Mouse (Mus musculus) cerebellum, adult 8-10 months (tissue): ENCODE data around the gene Mapk8ip3.
A peak's percentile ranks its signal among the peaks of the same experiment; 100 is the strongest.
"Not testable (repeated sequence)": the region's sequence is repeated elsewhere in the genome, so short reads cannot be mapped to it uniquely, and the experiment has no call there.

Experiments
- DNase-seq: peaks from one replicate; pipeline ENCODE4 v3.0.0; 2022

The Mapk8ip3 gene

DNA sequence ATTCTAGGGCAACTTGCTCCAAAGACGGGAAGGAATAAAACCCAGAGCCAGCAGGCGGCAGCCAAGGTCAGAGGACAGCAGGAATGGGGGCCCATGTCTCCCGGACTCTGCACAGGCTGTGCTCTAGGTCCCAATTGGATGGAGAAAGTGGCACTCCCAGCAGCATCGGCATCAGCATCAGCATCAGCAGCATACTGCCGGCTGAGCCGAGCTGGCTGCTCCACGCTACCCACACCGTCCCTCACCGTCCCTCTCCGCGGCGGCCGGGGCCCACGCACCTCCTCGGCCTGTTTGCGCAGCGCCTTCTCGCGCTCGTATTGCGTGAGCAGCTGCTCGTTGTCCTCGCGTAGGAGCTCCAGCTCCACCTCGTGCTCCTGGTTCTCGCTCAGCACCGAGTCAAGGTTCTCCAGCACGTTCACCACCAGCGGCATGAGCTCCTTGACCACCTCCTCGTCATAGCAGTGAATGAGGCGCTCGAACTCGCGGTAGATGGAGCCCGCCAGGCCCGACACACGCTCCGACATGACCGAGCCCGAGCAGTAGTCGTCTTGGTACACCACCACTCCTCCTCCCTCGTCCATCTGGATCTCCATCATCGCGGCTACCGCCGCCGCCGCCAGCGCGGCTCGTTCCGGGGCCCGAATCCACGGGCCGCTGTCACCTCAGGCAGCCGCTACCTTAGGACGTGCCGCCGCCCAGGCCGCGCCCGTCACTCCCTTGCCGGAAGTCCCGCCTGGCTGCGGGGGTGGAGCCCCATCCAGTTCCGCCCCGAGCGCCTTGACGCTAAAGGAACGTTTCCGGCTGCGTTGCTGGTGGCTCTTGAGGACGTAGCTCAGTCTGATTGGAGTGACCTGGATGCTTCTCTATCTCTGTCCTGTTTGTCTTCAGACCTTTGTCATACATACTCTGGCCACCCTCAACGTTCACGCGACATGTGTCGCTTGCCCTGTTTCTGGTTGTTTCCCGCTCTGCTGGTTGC, at the start of gene Mapk8ip3:
Gene Mapk8ip3, minus strand, starts transcription at position 719 of the 979 bp plus-strand sequence.
- peak; percentile 94 for DNase-seq

- DNase-seq = no peak
Observed at GRCm38 (mm10) chr17:24960852-24961715, 24.3 kb upstream of the Mapk8ip3 start.

DNA sequence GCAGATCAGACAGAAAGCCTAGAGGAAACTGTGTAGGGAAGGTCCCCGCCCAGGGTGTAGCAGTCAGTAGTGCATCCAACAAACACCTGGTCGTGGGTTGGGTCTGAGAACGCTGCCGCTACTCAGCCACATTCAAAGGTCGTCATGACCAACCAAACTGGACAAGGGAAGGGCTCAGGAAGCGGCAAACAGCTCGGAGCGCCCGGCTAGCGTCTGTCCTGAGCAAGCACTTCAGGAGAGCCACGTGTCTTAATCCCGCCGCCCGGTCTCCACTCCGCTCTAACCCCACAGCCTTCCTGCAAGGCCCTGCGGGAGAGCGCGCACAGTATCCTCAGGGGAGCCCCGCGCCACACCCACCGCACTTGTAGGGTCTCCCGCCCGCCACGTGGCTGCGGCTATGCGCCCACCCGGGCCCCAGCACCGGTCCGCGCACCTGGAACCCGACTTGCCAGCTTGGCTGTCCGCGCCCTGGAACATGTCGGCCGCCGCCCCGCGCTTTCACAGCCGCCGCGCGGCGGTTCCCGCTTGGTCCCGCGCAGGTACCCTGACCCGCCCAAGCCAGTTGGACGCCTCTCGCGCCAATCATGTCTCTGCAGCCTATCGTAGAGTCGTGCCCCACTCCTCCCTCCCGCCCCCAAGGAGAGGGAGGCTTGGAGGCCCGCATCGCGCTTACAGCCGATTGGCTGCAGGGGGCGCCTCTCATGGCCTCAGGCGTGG, 23.5 kb upstream of the Mapk8ip3 start, which contains the start of gene Jpt2:
Gene Jpt2, minus strand, starts transcription at position 555 of the 717 bp plus-strand sequence.
- DNase-seq = peak; percentile 97

DNA sequence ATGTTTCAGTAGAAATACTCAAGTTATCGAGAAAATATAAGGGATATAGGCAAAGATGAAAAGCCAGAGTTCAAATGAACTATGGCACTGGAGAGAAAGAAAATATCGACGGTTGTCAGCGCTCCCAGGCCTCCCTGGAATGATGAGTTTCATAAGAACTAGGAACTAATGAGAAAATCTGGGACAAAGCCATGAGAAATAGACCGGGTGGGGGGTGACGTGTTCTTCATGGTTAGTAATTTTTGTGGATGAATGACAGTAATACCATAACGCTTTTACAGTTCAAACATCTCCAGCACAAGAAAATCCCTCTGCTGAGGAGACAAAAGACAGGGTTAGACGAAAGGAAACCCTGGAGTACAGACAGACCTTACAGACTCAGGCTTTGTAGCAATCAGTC, 22.6 kb upstream of the Mapk8ip3 start:
- DNase-seq = no peak

GRCm38 (mm10) chr17:24953291-24953690, 16.5 kb upstream of the Mapk8ip3 start:
- no peak for DNase-seq

DNA sequence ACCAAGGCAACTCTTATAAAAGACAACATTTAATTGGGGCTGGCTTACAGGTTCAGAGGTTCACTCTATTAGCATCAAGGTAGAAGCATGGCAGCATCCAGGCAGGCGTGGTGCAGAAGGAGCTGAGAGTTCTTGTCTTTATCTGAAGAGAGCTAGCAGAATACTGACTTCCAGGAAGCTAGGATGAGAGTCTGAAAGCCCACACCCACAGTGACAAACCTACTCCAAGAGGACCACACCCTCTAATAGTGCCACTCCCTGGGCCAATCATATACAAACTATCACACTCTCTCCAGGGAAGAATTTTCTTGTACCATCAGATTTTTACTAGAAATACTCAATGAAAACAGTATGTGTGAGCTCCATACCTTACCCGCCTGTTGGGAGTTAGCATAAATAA, 13.9 kb upstream of the Mapk8ip3 start:
- DNase-seq = no peak

DNA sequence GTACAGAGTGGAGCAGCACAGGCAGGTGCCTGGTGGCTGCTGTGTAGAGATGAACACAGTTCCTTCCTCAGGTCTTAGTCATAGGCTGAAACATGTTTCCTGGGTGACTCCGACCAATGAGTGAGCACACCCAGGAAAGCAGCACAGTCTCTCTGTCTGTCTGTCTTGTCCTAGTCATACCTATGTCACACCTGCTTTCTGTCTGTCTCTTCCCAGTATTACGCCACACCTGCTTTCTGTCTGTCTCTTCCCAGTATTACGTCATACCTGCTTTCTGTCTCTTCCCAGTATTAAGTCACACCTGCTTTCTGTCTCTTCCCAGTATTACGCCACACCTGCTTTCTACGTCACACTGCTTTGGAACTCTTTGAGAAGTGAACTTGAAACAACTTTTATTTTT, 11.4 kb upstream of the Mapk8ip3 start:
- DNase-seq = no peak

DNA sequence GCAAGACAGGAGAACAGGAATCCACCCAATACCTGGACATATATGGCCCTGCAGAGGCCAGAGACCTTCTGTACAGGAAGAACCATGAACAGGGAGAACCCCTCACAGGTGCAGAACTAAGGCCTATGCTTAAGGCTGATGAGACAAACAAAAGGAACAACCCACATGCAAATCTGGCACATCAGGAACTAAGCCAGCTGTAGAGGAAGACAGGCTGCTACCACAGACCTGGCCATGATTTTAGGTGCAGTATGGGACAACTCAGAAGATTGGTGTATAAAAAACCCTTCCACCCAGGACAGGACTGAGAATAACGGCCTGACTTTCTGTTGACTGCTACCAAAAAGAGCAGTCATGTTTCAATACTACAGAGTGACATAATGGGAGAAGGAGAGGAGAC, 6.8 kb upstream of the Mapk8ip3 start:
- DNase-seq = not testable (repeated sequence)

DNA sequence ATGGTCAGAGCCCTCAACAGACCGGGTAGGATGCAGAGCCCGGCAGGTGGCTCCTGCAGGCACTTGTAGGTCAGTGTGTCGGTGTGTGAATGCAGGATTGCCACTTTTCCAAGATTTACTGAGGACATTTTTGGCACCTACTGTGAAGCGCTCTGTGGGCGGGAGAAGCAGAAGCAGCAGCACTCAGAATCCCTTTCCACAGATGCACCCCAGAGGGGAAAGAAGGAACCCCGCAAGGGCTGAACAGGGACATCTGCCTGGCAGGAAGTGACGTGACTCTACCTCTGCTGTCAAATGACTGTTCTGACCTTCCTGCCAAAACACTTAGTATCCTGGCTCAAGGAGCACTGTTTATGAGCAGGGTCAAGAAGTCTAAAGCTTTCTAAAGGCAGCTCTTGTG, 6.3 kb upstream of the Mapk8ip3 start:
- DNase-seq = no peak

GRCm38 (mm10) chr17:24942453-24942852, 5.7 kb upstream of the Mapk8ip3 start:
- DNase-seq = peak; percentile 43

DNA sequence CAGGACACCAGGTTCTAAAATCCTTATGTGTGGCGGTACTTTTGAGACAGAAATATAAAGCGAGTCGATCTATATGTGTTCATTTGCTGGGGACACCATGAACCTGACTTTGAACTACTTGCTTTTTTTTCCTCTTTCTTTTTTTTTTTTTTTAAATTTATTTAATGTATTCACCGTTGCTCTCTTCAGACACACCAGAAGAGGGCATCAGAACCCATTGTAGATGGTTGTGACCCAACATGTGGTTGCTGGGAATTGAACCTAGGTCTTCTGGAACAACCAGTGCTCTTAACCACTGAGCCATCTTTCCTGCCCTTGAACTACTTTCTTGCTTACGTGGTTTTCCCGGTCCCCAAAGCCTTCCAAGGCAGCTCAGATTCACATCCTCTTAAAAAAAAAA, 489 bp upstream of the Mapk8ip3 start:
- no peak for DNase-seq

GRCm38 (mm10) chr17:24935666-24936065, 1.1 kb downstream of the Mapk8ip3 start:
- no peak for DNase-seq

- no peak for DNase-seq
Observed at GRCm38 (mm10) chr17:24934926-24935325, 1.9 kb downstream of the Mapk8ip3 start.

DNA sequence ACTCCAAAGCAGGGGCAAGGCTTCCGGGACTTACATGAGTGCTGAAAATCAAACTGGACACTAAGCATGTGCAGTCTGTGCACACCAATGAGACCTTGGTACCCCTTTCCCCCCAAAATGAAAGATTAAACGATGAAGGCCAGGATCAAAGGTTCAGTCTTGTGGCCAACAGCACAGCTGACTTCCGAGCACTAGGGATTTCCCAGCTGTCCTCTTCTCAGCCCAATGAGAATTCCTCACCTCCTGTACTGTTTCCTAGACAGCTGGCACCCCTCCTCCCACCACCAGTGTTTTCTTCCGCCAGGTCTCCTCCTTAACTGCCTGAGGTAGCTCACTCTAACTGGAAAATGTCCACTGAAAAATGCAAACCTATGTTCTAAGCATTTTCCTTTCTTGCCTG, 3.6 kb downstream of the Mapk8ip3 start:
- no peak for DNase-seq

DNA sequence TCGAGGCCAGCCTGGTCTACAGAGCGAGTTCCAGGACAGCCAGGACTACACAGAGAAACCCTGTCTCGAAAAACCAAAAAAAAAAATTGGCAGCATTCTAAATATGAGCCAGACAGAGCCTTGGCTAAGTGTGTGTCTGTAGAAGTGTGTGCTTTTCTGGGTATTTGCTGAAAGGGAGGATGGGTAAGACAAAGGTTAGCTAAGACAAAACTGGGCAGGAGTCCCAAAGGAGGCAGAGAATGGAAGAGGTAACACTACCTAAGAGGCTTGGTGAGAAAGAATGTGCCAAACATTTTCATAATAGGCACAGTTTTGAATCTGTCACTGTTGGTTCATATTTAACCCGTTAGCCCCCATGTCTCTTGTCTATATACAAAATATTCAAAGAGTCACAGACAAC, 4.3 kb downstream of the Mapk8ip3 start:
- DNase-seq = no peak

DNA sequence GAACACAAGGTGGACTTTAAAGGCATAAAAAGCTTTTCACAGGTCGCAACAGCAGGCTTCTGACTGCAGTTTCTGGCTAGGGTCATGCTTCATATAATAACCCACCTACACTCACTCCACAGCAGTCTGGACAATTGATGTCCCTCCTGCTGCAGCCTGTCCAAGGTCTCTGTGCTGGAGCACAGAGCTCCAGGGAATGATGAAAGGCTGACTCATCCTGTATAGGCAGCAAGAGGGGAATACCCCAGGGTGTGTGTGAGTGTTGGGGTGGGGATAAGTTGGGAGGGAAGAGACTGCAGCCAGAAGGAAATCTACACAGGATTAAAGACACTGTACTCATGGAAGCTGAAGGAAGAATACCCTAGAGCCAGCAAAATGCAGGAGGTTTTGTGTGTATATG, 7.3 kb downstream of the Mapk8ip3 start:
- no peak for DNase-seq

- no peak for DNase-seq
Observed at GRCm38 (mm10) chr17:24923246-24923645, 13.5 kb downstream of the Mapk8ip3 start.

- DNase-seq = no peak
Observed at GRCm38 (mm10) chr17:24913984-24914383, 22.8 kb downstream of the Mapk8ip3 start.

- DNase-seq = no peak
Observed at GRCm38 (mm10) chr17:24907591-24907990, 29.2 kb downstream of the Mapk8ip3 start.

- DNase-seq = no peak
Observed at GRCm38 (mm10) chr17:24903767-24904166, 33.0 kb downstream of the Mapk8ip3 start.

DNA sequence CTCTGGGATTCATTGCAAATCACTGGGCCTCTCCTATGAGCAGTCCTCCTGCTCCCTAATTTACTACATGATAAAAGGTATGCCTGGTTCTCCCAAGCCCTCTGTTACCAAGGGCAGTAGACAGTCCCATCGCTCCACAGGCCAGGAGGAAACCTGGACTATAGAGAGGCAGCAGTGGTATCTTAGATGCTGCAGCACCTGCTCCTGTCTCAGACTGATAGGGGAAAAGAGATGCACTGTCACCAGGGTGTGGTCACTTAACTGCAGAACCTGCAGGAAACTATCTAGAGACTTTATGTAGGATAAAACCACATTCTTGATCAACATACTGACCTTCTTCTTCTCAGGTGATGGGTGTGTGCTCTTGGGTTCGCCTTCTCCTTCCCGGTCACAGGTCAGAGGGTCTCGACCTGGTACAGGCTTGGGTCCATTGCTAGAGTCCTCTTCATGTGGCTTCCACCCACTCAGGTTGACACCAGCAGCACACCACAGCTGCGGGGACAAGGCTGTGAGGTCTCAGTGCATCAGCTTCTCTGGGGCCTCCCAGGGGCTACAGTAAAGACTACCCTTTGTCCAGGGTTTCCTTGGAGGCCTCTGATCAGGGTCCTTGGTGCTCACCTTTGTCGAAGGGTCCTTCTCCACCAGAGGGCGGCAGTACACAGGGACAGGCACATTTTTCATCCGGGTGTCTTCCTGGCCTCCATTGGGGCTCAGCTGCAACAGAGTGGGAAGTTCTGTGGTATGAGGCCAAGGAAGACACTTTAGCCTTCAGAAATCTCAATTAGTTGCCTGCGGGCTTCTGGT, 33.9 kb downstream of the Mapk8ip3 start:
- DNase-seq = peak; percentile 20

DNA sequence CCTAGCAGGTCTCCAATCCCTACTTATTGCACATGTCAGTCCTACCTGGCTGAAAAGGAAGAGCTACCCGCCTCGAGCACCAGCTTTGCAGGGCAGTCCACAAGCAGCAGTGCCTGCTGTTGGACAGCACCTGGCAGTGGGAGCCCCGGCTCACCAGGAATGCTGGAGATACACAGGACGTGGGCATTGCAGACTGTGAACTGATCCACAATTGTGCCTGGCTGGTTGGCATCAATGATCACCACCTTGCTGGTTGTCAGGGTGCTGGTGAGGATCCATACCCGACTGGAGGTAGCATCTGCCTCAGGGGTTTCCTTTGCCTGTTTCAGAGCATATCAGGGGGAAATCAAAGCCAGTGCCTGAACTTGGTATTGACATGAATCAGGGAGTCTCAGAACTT, 34.7 kb downstream of the Mapk8ip3 start:
- DNase-seq = no peak
